Mouse (Mus musculus): ENCODE results near the gene Eri3.

DNA sequence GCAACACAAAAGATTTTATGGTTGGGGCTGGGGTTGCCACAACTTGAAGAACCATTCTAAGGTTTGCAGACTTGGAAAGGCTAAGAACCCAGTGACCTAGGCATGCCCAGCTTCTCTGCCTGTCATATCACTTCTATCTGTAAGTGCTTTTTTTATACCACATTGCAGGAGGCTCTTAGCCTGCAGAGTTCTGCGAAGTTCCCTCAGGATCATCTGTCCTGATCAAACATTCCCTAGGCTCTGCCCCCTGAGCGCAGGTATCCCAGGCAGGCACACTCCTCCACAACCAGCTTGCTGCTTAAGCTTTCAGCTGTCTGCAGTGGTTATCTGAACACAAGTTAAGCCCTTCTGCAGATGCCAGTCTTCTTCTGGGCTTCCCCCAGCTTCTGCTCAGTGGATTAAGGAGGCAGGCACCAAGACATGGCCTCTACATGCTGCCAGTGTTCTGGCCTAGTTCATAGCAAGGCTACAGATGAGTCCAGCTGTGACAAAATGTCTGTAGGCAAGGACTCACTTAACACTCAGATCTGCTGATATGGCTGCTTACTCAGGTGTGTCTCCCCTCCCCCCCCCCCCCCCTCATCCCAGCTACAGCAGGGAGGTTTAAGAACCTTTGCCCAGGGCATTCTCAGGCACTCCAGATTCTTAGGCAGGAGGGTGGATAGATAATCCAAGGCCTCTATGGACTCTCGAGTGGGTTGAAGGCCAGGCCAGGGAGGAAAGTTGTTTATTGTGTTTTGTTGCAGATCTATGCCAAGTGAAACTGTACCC, 158.8 kb downstream of the Eri3 start:
- TF ChIP-seq CTCF (IDR thresholded peaks at IDR 0.05): no peak
- no peak for TF ChIP-seq POLR2A (IDR thresholded peaks at IDR 0.05; ENCODE audit: insufficient read depth, low read depth, low read length)
- no peak for TF ChIP-seq EP300 (IDR thresholded peaks at IDR 0.05; ENCODE audit: insufficient read depth, low read depth, low read length)

All from heart, adult 2 months (tissue).